Mouse (Mus musculus): ENCODE data around the gene Gm11639. TPM values are rescaled to one million over a fixed set of nuclear protein-coding genes. Genes with fewer than 3 reads are reported as not detected.

Gene Gm11639
- polyA plus RNA-seq (2015; fragmentation: Nextera tagmentation; extraction: Ambion mirVana) = 0.01 TPM in 2 replicates

DNA sequence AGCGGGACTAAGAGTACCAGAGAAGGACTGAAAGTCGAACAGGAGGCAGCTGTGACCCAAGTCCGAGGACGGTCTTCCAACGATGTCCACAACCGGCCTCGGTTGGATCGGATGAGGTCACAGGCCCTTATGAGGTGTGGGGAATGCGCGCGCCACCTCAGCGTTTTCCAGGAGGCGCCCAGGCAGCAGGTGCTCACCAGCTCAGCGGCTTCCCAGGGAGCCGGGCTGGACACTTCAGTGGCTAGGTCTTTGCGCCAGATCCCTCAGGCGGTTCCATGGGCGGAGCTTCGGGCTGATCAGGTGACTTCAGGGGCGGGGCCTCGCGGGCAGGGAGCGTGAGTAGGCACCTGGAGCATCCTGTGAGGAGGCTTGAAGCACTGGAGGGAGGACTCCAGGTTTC, at the start of gene Gm11639:
Gm11639 (plus strand) TSS at position 160 of the 400 bp plus-strand sequence.
- peak within 1 kb of the TSS; percentile 36 for H3K4me2 ChIP-seq
- H3K9me3 ChIP-seq (replicated peaks) = no peaks in the 10 kb centered on the region
- H3K36me3 ChIP-seq = no peaks in the 10 kb centered on the region
- 23% methylated on average over 23 of the region's 23 CpGs for WGBS
- no peak within 1 kb of the TSS for H3K27ac ChIP-seq
- no peaks in the 10 kb centered on the region; the same call in 1 of the 2 replicates for H3K4me1 ChIP-seq (replicated peaks)
- no peaks in the 10 kb centered on the region; the same call in 1 of the 2 replicates for H3K27me3 ChIP-seq
- ATAC-seq (replicated peaks; ENCODE audit: insufficient number of reproducible peaks, insufficient read depth, low FRiP score, low read depth) = no peak
- H3K9ac ChIP-seq = no peak within 1 kb of the TSS
- H3K4me3 ChIP-seq = no peak within 1 kb of the TSS

- no peak overlapping the region for H3K27ac ChIP-seq
- no peak for ATAC-seq (replicated peaks; ENCODE audit: insufficient number of reproducible peaks, insufficient read depth, low FRiP score, low read depth)
- no peak overlapping the region for H3K4me3 ChIP-seq
- 85% methylated on average over 14 of the region's 14 CpGs for WGBS
- H3K4me1 ChIP-seq (replicated peaks) = no peaks in the 10 kb centered on the region
- H3K27me3 ChIP-seq = no peaks in the 10 kb centered on the region
- H3K9me3 ChIP-seq (replicated peaks) = no peaks in the 10 kb centered on the region
- no peak overlapping the region for H3K9ac ChIP-seq
- no peaks in the 10 kb centered on the region for H3K36me3 ChIP-seq
- H3K4me2 ChIP-seq = no peak overlapping the region
Measured at GRCm38 (mm10) chr11:104637010-104637409, 48.5 kb upstream of the Gm11639 start.

GRCm38 (mm10) chr11:104638006-104638405, 47.5 kb upstream of the Gm11639 start:
- Histone ChIP-seq H3K36me3 (no peaks in the 10 kb centered on the region), H3K4me2 (no peak overlapping the region), H3K27me3 (no peaks in the 10 kb centered on the region), H3K9ac (no peak overlapping the region), H3K27ac (no peak overlapping the region), H3K4me1 (replicated peaks) (no peaks in the 10 kb centered on the region), H3K4me3 (no peak overlapping the region), H3K9me3 (replicated peaks) (no peaks in the 10 kb centered on the region)
- WGBS = 76% methylated on average over 5 of the region's 5 CpGs
- no peak for ATAC-seq (replicated peaks; ENCODE audit: insufficient number of reproducible peaks, insufficient read depth, low FRiP score, low read depth)

GRCm38 (mm10) chr11:104638906-104639305, 46.6 kb upstream of the Gm11639 start:
- 61% methylated on average over 2 of the region's 2 CpGs for WGBS

DNA sequence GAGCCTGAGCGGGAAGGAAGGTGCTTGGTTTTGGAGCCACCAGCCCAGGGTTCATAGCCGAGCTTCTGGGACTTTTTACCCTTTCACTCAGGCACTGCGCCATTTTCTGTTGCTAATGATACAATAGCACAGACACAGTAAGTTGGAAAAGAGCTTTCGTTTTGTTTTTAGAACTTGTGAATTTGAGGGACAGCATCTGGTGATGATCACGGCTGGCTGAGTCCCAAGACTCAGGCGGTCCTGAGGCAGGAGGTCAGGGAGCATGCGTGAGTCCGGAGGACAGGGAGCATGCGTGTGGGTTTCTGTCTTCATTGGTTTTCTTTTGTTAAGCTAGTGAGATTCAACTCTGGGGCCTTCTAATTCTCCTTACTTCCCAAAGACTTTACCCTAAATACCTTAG, 45.9 kb upstream of the Gm11639 start:
- Histone ChIP-seq H3K36me3 (no peaks in the 10 kb centered on the region), H3K4me2 (no peak overlapping the region), H3K9me3 (replicated peaks) (no peaks in the 10 kb centered on the region), H3K4me1 (replicated peaks) (no peaks in the 10 kb centered on the region), H3K27me3 (no peaks in the 10 kb centered on the region), H3K9ac (no peak overlapping the region), H3K27ac (no peak overlapping the region), H3K4me3 (no peak overlapping the region)
- ATAC-seq (replicated peaks; ENCODE audit: insufficient number of reproducible peaks, insufficient read depth, low FRiP score, low read depth) = no peak
- WGBS = 73% methylated on average over 9 of the region's 9 CpGs

More at GRCm38 (mm10) chr11:104638906-104639305, 46.6 kb upstream of the Gm11639 start:
- Histone ChIP-seq H3K27me3 (no peaks in the 10 kb centered on the region), H3K27ac (no peak overlapping the region), H3K9ac (no peak overlapping the region), H3K4me3 (no peak overlapping the region), H3K4me2 (no peak overlapping the region), H3K9me3 (replicated peaks) (no peaks in the 10 kb centered on the region), H3K4me1 (replicated peaks) (no peaks in the 10 kb centered on the region), H3K36me3 (no peaks in the 10 kb centered on the region)
- ATAC-seq (replicated peaks; ENCODE audit: insufficient number of reproducible peaks, insufficient read depth, low FRiP score, low read depth) = no peak

- H3K4me1 ChIP-seq (replicated peaks) = no peaks in the 10 kb centered on the region
- 76% methylated on average over 10 of the region's 10 CpGs for WGBS
- no peak overlapping the region for H3K9ac ChIP-seq
- no peaks in the 10 kb centered on the region for H3K36me3 ChIP-seq
- no peaks in the 10 kb centered on the region for H3K27me3 ChIP-seq
- no peak for ATAC-seq (replicated peaks; ENCODE audit: insufficient number of reproducible peaks, insufficient read depth, low FRiP score, low read depth)
- H3K27ac ChIP-seq = no peak overlapping the region
- H3K4me2 ChIP-seq = no peak overlapping the region
- H3K4me3 ChIP-seq = no peak overlapping the region
- no peaks in the 10 kb centered on the region for H3K9me3 ChIP-seq (replicated peaks)
Measured at GRCm38 (mm10) chr11:104640894-104641293, 44.6 kb upstream of the Gm11639 start.

- no peaks in the 10 kb centered on the region for H3K4me1 ChIP-seq (replicated peaks)
- H3K36me3 ChIP-seq = no peaks in the 10 kb centered on the region
- H3K4me2 ChIP-seq = no peak overlapping the region
- WGBS = 85% methylated on average over 4 of the region's 4 CpGs
- H3K27ac ChIP-seq = no peak overlapping the region
- H3K9me3 ChIP-seq (replicated peaks) = no peaks in the 10 kb centered on the region
- no peak overlapping the region for H3K4me3 ChIP-seq
- no peak for ATAC-seq (replicated peaks; ENCODE audit: insufficient number of reproducible peaks, insufficient read depth, low FRiP score, low read depth)
- no peak overlapping the region for H3K9ac ChIP-seq
- H3K27me3 ChIP-seq = no peaks in the 10 kb centered on the region
Measured at GRCm38 (mm10) chr11:104643236-104643635, 42.3 kb upstream of the Gm11639 start.

DNA sequence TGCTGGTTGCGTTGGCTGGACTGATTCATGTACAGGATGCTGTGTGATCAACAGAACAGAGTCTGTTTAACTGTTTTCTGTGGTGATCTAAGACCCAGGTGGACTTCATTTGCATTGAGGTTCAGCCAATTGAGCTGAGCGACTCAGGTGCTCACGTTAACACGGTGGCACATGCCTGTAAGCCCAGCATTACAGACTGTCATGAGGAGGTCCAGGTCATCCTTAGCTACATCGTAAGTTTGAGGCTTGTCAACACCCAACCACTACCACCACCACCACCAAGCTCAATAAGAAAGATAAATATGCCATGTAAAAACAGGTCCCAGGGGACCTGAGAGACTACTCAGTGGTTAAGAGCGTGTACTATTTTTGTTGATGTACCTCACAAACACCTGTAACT, 40.1 kb upstream of the Gm11639 start:
- H3K4me3 ChIP-seq = no peak overlapping the region
- H3K4me2 ChIP-seq = no peak overlapping the region
- no peaks in the 10 kb centered on the region for H3K4me1 ChIP-seq (replicated peaks)
- no peaks in the 10 kb centered on the region for H3K27me3 ChIP-seq
- no peaks in the 10 kb centered on the region for H3K9me3 ChIP-seq (replicated peaks)
- H3K9ac ChIP-seq = no peak overlapping the region
- no peak for ATAC-seq (replicated peaks; ENCODE audit: insufficient number of reproducible peaks, insufficient read depth, low FRiP score, low read depth)
- no peaks in the 10 kb centered on the region for H3K36me3 ChIP-seq
- no peak overlapping the region for H3K27ac ChIP-seq
- 91% methylated on average over 6 of the region's 6 CpGs for WGBS

GRCm38 (mm10) chr11:104646173-104646572, 39.3 kb upstream of the Gm11639 start:
- Histone ChIP-seq H3K27me3 (no peaks in the 10 kb centered on the region), H3K4me1 (replicated peaks) (no peaks in the 10 kb centered on the region), H3K4me3 (no peak overlapping the region), H3K4me2 (no peak overlapping the region), H3K27ac (no peak overlapping the region), H3K9me3 (replicated peaks) (no peaks in the 10 kb centered on the region), H3K36me3 (no peaks in the 10 kb centered on the region), H3K9ac (no peak overlapping the region)
- WGBS = 61% methylated on average over 4 of the region's 4 CpGs
- no peak for ATAC-seq (replicated peaks; ENCODE audit: insufficient number of reproducible peaks, insufficient read depth, low FRiP score, low read depth)

DNA sequence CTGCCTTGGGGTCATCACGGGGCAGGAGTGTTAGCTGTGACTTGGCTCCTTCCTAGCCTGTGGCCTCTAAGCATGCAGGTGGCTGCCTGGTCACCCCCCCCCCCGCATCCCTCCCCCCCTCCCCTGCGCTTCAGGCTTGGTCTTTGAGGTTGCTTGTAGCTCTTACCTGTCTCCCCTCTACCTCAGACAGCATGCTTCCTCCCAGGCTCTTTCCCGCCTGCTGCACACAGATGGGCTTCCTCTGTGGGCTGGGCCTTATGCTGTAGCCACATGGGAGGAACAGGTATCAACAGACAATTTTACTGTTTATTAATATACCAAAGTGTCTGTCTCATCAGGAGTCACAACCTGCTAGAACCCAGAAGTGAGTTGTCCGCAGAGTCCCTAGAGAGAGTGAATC, 38.9 kb upstream of the Gm11639 start:
- no peaks in the 10 kb centered on the region for H3K27me3 ChIP-seq
- H3K27ac ChIP-seq = no peak overlapping the region
- no peaks in the 10 kb centered on the region for H3K9me3 ChIP-seq (replicated peaks)
- H3K9ac ChIP-seq = no peak overlapping the region
- H3K4me2 ChIP-seq = no peak overlapping the region
- H3K4me1 ChIP-seq (replicated peaks) = no peaks in the 10 kb centered on the region
- no peaks in the 10 kb centered on the region for H3K36me3 ChIP-seq
- ATAC-seq (replicated peaks; ENCODE audit: insufficient number of reproducible peaks, insufficient read depth, low FRiP score, low read depth) = no peak
- no peak overlapping the region for H3K4me3 ChIP-seq
- 71% methylated on average over 5 of the region's 5 CpGs for whole genome bisulfite sequencing

DNA sequence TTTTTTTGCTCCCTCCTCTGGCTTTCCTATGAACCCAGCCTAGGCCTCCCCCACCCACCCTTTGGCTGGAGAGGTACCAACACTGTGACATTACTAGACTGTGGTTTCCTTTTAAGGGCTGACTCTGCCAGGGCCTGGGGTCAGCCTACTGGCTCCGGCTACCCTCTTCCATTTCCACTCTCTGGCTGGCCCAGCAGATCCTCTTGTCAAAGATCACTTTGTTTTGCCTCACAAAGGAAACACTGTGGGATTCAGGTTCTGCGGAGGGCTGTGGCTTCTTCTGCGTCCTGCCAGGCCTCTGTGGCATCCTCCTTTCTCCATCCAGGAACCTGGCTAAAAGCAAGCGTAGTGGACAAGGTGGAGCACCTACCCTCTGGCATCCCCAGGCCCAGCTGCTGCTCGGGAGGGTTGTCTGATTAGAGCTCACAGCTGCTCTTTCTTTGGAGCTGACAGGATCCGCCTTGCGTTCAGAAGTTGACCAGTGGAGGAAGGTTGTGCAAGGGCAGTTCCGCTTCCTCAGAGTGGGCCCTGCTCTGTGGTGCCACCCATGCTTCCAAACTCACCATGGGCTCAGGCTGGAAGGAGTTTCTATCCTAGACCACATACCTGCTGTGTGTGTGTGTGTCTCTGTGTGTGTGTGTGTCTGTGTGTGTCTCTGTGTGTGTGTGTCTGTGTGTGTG, 38.2 kb upstream of the Gm11639 start:
- Histone ChIP-seq H3K4me3 (no peak overlapping the region), H3K4me2 (no peak overlapping the region), H3K27me3 (no peaks in the 10 kb centered on the region), H3K9ac (no peak overlapping the region), H3K36me3 (no peaks in the 10 kb centered on the region), H3K27ac (no peak overlapping the region), H3K4me1 (replicated peaks) (no peaks in the 10 kb centered on the region), H3K9me3 (replicated peaks) (no peaks in the 10 kb centered on the region)
- WGBS = 66% methylated on average over 8 of the region's 8 CpGs
- ATAC-seq (replicated peaks; ENCODE audit: insufficient number of reproducible peaks, insufficient read depth, low FRiP score, low read depth) = no peak

GRCm38 (mm10) chr11:104648571-104648970, 36.9 kb upstream of the Gm11639 start:
- H3K27ac ChIP-seq = no peak overlapping the region
- H3K4me1 ChIP-seq (replicated peaks) = no peaks in the 10 kb centered on the region
- H3K4me2 ChIP-seq = no peak overlapping the region
- no peak for ATAC-seq (replicated peaks; ENCODE audit: insufficient number of reproducible peaks, insufficient read depth, low FRiP score, low read depth)
- H3K36me3 ChIP-seq = no peaks in the 10 kb centered on the region
- WGBS = 60% methylated on average over 3 of the region's 3 CpGs
- no peak overlapping the region for H3K4me3 ChIP-seq
- H3K9ac ChIP-seq = no peak overlapping the region
- H3K9me3 ChIP-seq (replicated peaks) = no peaks in the 10 kb centered on the region
- H3K27me3 ChIP-seq = no peaks in the 10 kb centered on the region
